Mouse (Mus musculus): ENCODE measurements around the gene Enpp7. TPM values are rescaled to one million over a fixed set of nuclear protein-coding genes. Genes with fewer than 3 reads are reported as not detected.

Gene Enpp7
- total and polyA plus RNA-seq, 2 experiments from 2014 or later, result not detected

- ATAC-seq, result peak; percentile 54
- peak; percentile 92 for TF ChIP-seq CTCF (IDR thresholded peaks at IDR 0.05; ENCODE audit: low read depth)
- Histone ChIP-seq H3K4me3 (ENCODE audit: low read depth, low read length) (no peak overlapping the region), H3K4me1 (ENCODE audit: insufficient read depth) (peaks cover 9% of the 10 kb centered on the region), H3K27ac (ENCODE audit: low read depth, low read length) (no peak overlapping the region), H3K36me3 (ENCODE audit: insufficient read depth) (no peaks in the 10 kb centered on the region), H3K4me2 (ENCODE audit: low read depth) (peak overlapping the region; percentile 37), H3K9me3 (ENCODE audit: low read length) (no peaks in the 10 kb centered on the region), H3K9ac (0 out of 2 replicates have a peak overlapping the region, but pooled peaks have one; percentile 15), H3K27me3 (ENCODE audit: insufficient read depth, low read length) (no peaks in the 10 kb centered on the region)
- WGBS, result 2% methylated on average over 10 of the region's 10 CpGs
- peak; percentile 93 for DNase-seq
Observed at GRCm38 (mm10) chr11:118975427-118975826, 12.6 kb upstream of the Enpp7 start.

- Histone ChIP-seq H3K27me3 (ENCODE audit: insufficient read depth, low read length) (no peaks in the 10 kb centered on the region), H3K36me3 (ENCODE audit: insufficient read depth) (no peaks in the 10 kb centered on the region), H3K9me3 (ENCODE audit: low read length) (no peaks in the 10 kb centered on the region), H3K4me2 (ENCODE audit: low read depth) (peak overlapping the region; percentile 37), H3K9ac (0 out of 2 replicates have a peak overlapping the region, but pooled peaks have one; percentile 15), H3K4me1 (ENCODE audit: insufficient read depth) (peaks cover 9% of the 10 kb centered on the region), H3K4me3 (ENCODE audit: low read depth, low read length) (no peak overlapping the region), H3K27ac (ENCODE audit: low read depth, low read length) (no peak overlapping the region)
- WGBS, result 12% methylated on average over 12 of the region's 12 CpGs
- no peak for TF ChIP-seq CTCF (IDR thresholded peaks at IDR 0.05; ENCODE audit: low read depth)
- 0 out of 2 replicates have a peak, but pooled peaks have one; percentile 12 for ATAC-seq
- DNase-seq, result no peak
Observed at GRCm38 (mm10) chr11:118975917-118976316, 12.1 kb upstream of the Enpp7 start.

- no peak for ATAC-seq
Observed at GRCm38 (mm10) chr11:118980388-118980787, 7.6 kb upstream of the Enpp7 start.

GRCm38 (mm10) chr11:118981012-118981776 lies 6.8 kb upstream of the Enpp7 start:
- no peaks in the 10 kb centered on the region for H3K9me3 ChIP-seq (ENCODE audit: low read length)
- no peak overlapping the region for H3K9ac ChIP-seq
- DNase-seq, result no peak
- TF ChIP-seq CTCF (IDR thresholded peaks at IDR 0.05; ENCODE audit: low read depth), result peak; percentile 22; the same call in 1 of the 2 replicates
- H3K4me1 ChIP-seq (ENCODE audit: insufficient read depth), result no peaks in the 10 kb centered on the region
- H3K27me3 ChIP-seq (ENCODE audit: insufficient read depth, low read length), result no peaks in the 10 kb centered on the region
- 63% methylated on average over 18 of the region's 18 CpGs for WGBS
- no peak for ATAC-seq
- H3K4me3 ChIP-seq (ENCODE audit: low read depth, low read length), result no peak overlapping the region
- H3K27ac ChIP-seq (ENCODE audit: low read depth, low read length), result no peak overlapping the region
- no peaks in the 10 kb centered on the region for H3K36me3 ChIP-seq (ENCODE audit: insufficient read depth)
- H3K4me2 ChIP-seq (ENCODE audit: low read depth), result no peak overlapping the region

More at GRCm38 (mm10) chr11:118980388-118980787, 7.6 kb upstream of the Enpp7 start:
- DNase-seq, result no peak
- Histone ChIP-seq H3K27me3 (ENCODE audit: insufficient read depth, low read length) (no peaks in the 10 kb centered on the region), H3K27ac (ENCODE audit: low read depth, low read length) (no peak overlapping the region), H3K9ac (no peak overlapping the region), H3K4me2 (ENCODE audit: low read depth) (no peak overlapping the region), H3K9me3 (ENCODE audit: low read length) (no peaks in the 10 kb centered on the region), H3K4me1 (ENCODE audit: insufficient read depth) (no peaks in the 10 kb centered on the region), H3K36me3 (ENCODE audit: insufficient read depth) (no peaks in the 10 kb centered on the region), H3K4me3 (ENCODE audit: low read depth, low read length) (no peak overlapping the region)
- no peak for TF ChIP-seq CTCF (IDR thresholded peaks at IDR 0.05; ENCODE audit: low read depth)
- WGBS, result 80% methylated on average over 2 of the region's 2 CpGs

GRCm38 (mm10) chr11:118982593-118983113 lies 5.3 kb upstream of the Enpp7 start:
- H3K36me3 ChIP-seq (ENCODE audit: insufficient read depth), result no peaks in the 10 kb centered on the region
- H3K4me2 ChIP-seq (ENCODE audit: low read depth), result no peak overlapping the region
- 46% methylated on average over 12 of the region's 12 CpGs for WGBS
- no peak overlapping the region for H3K27ac ChIP-seq (ENCODE audit: low read depth, low read length)
- TF ChIP-seq CTCF (IDR thresholded peaks at IDR 0.05; ENCODE audit: low read depth), result no peak
- H3K9ac ChIP-seq, result no peak overlapping the region
- no peaks in the 10 kb centered on the region for H3K4me1 ChIP-seq (ENCODE audit: insufficient read depth)
- H3K4me3 ChIP-seq (ENCODE audit: low read depth, low read length), result no peak overlapping the region
- ATAC-seq (no peak), DNase-seq (no peak)
- H3K9me3 ChIP-seq (ENCODE audit: low read length), result no peaks in the 10 kb centered on the region
- no peaks in the 10 kb centered on the region for H3K27me3 ChIP-seq (ENCODE audit: insufficient read depth, low read length)

- no peak for TF ChIP-seq CTCF (IDR thresholded peaks at IDR 0.05; ENCODE audit: low read depth)
- Histone ChIP-seq H3K27ac (ENCODE audit: low read depth, low read length) (no peak overlapping the region), H3K4me3 (ENCODE audit: low read depth, low read length) (no peak overlapping the region), H3K27me3 (ENCODE audit: insufficient read depth, low read length) (no peaks in the 10 kb centered on the region), H3K4me1 (ENCODE audit: insufficient read depth) (no peaks in the 10 kb centered on the region), H3K36me3 (ENCODE audit: insufficient read depth) (no peaks in the 10 kb centered on the region), H3K4me2 (ENCODE audit: low read depth) (no peak overlapping the region), H3K9me3 (ENCODE audit: low read length) (no peaks in the 10 kb centered on the region), H3K9ac (no peak overlapping the region)
- 59% methylated on average over 5 of the region's 5 CpGs for WGBS
- DNase-seq (no peak), ATAC-seq (no peak)
Observed at GRCm38 (mm10) chr11:118985571-118985970, 2.4 kb upstream of the Enpp7 start.

- H3K9me3 ChIP-seq (ENCODE audit: low read length), result no peaks in the 10 kb centered on the region
- DNase-seq (no peak), ATAC-seq (no peak)
- no peak overlapping the region for H3K4me2 ChIP-seq (ENCODE audit: low read depth)
- H3K36me3 ChIP-seq (ENCODE audit: insufficient read depth), result no peaks in the 10 kb centered on the region
- no peak overlapping the region for H3K27ac ChIP-seq (ENCODE audit: low read depth, low read length)
- H3K27me3 ChIP-seq (ENCODE audit: insufficient read depth, low read length), result no peaks in the 10 kb centered on the region
- H3K4me3 ChIP-seq (ENCODE audit: low read depth, low read length), result no peak overlapping the region
- WGBS, result 83% methylated on average over 3 of the region's 3 CpGs
- H3K4me1 ChIP-seq (ENCODE audit: insufficient read depth), result no peaks in the 10 kb centered on the region
- no peak overlapping the region for H3K9ac ChIP-seq
- no peak for TF ChIP-seq CTCF (IDR thresholded peaks at IDR 0.05; ENCODE audit: low read depth)
Observed at GRCm38 (mm10) chr11:118992781-118993180, 4.8 kb downstream of the Enpp7 start.
